Mouse (Mus musculus): ENCODE measurements around the gene Heatr6. TPM values are rescaled to one million over a fixed set of nuclear protein-coding genes. Genes with fewer than 3 reads are reported as not detected.

The Heatr6 gene
- total and polyA plus RNA-seq, 3 experiments, result 17.4 to 24.4 (median 17.6) TPM

DNA sequence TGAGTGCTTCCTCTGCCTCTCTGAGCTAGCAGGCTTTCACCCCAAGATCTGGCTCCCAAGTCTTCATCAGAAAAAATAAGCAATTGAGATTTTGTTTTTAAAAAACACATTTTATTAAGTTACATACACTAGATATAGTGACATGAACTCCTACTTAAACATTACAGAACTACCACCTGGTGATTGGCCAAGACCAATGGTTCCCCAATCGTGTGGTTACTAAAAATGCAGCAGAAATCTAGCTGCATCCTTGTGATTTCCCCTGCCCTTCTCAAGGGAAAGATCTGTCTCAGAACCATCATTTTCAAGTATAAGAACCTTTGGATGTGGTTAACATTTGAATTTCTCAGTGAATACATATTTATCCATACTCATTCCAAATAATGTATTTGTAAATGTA is 19.3 kb upstream of the Heatr6 start:
- Histone ChIP-seq H3K4me1 (ENCODE audit: control insufficient read depth in 1 of 2, insufficient read depth in 2 of 2) (peaks cover 29 to 48% of the 10 kb centered on the region in 2 experiments), H3K4me3 (replicated peaks in 1 of 3; ENCODE audit: low read depth in 2 of 3, low read length in 2 of 3, poor library complexity in 1 of 3) (no peak overlapping the region), H3K9ac (ENCODE audit: insufficient read depth, low read depth) (no peak overlapping the region), H3K4me2 (ENCODE audit: insufficient read depth, low read depth, poor library complexity, severe bottlenecking) (no peak overlapping the region), H3K27ac (ENCODE audit: insufficient read depth, low read depth) (no peak overlapping the region), H3K27me3 (replicated peaks) (no peaks in the 10 kb centered on the region), H3K79me2 (replicated peaks; ENCODE audit: control insufficient read depth, extremely low read depth, insufficient read depth, poor library complexity, severe bottlenecking) (no peaks in the 10 kb centered on the region), H3K9me3 (replicated peaks; ENCODE audit: low read length) (peaks cover 16% of the 10 kb centered on the region), H3K36me3 (replicated peaks in 1 of 2; ENCODE audit: control insufficient read depth in 1 of 2, insufficient read depth in 1 of 2, low read length in 1 of 2) (no peaks in the 10 kb centered on the region)
- TF ChIP-seq MAZ (IDR thresholded peaks at IDR 0.05; ENCODE audit: low read depth, low read length) (no peak), EP300 (IDR thresholded peaks at IDR 0.05; ENCODE audit: low read length) (0 out of 2 replicates have a peak, but pooled peaks have one; percentile 27)
- dilution Hi-C loops (cut with MboI; ENCODE audit: extremely low pct_ligation_motif_present, extremely low pct_unique_long_range_greater_than_20kb, low sequenced_read_pairs), result no loop called here
- in situ Hi-C loops (cut with MboI; ENCODE audit: low pct_ligation_motif_present, low pct_unique_long_range_greater_than_20kb, low sequenced_read_pairs), result loop anchor here (10.0 kb wide), 1 partner anchor 289 kb away; no protein-coding TSS in a partner anchor
- no peak for DNase-seq (ENCODE audit: extremely low read depth)

- TF ChIP-seq IRF4 (IDR thresholded peaks at IDR 0.05; ENCODE audit: low read depth, low read length) (no peak), MAZ (IDR thresholded peaks at IDR 0.05; ENCODE audit: low read depth, low read length) (no peak), ZNF384 (IDR thresholded peaks at IDR 0.05; ENCODE audit: low read depth, low read length) (no peak), PAX5 (IDR thresholded peaks at IDR 0.05; ENCODE audit: low read length) (no peak), SMC3 (IDR thresholded peaks at IDR 0.05; ENCODE audit: low read depth, low read length) (no peak), ZMIZ1 (IDR thresholded peaks at IDR 0.05; ENCODE audit: low read depth, low read length) (no peak)
- no peak overlapping the region for H3K27ac ChIP-seq (ENCODE audit: insufficient read depth, low read depth)
- H3K79me2 ChIP-seq (replicated peaks; ENCODE audit: control insufficient read depth, extremely low read depth, insufficient read depth, poor library complexity, severe bottlenecking), result no peaks in the 10 kb centered on the region
- peaks cover 29 to 53% of the 10 kb centered on the region in 2 experiments for H3K4me1 ChIP-seq (ENCODE audit: control insufficient read depth in 1 of 2, insufficient read depth in 2 of 2)
- no peak overlapping the region for H3K4me2 ChIP-seq (ENCODE audit: insufficient read depth, low read depth, poor library complexity, severe bottlenecking)
- in situ Hi-C loops (cut with MboI; ENCODE audit: low pct_ligation_motif_present, low pct_unique_long_range_greater_than_20kb, low sequenced_read_pairs), result loop anchor here (5.0 to 10.0 kb wide), 2 partner anchors 104 to 291 kb away; no protein-coding TSS in a partner anchor
- dilution Hi-C loops (cut with MboI; ENCODE audit: extremely low pct_ligation_motif_present, extremely low pct_unique_long_range_greater_than_20kb, low sequenced_read_pairs), result no loop called here
- H3K27me3 ChIP-seq (replicated peaks), result peaks cover 6% of the 10 kb centered on the region
- no peaks in the 10 kb centered on the region for H3K36me3 ChIP-seq (replicated peaks in 1 of 2; ENCODE audit: control insufficient read depth in 1 of 2, insufficient read depth in 1 of 2, low read length in 1 of 2)
- H3K9me3 ChIP-seq (replicated peaks; ENCODE audit: low read length), result peaks cover 16% of the 10 kb centered on the region
- H3K9ac ChIP-seq (ENCODE audit: insufficient read depth, low read depth), result no peak overlapping the region
- H3K4me3 ChIP-seq (replicated peaks in 1 of 3; ENCODE audit: low read depth in 2 of 3, low read length in 2 of 3, poor library complexity in 1 of 3), result no peak overlapping the region
- DNase-seq (ENCODE audit: extremely low read depth), result no peak
Measured at GRCm38 (mm10) chr11:83735881-83736280, 17.6 kb upstream of the Heatr6 start.

- DNase-seq (ENCODE audit: extremely low read depth), result peak; percentile 99
- H3K36me3 ChIP-seq (replicated peaks in 1 of 2; ENCODE audit: control insufficient read depth in 1 of 2, insufficient read depth in 1 of 2, low read length in 1 of 2), result no peaks in the 10 kb centered on the region
- TF ChIP-seq MAZ (IDR thresholded peaks at IDR 0.05; ENCODE audit: low read depth, low read length) (peak; percentile 89), HCFC1 (IDR thresholded peaks at IDR 0.05; ENCODE audit: low read depth, low read length) (peak; percentile 53), NRF1 (IDR thresholded peaks at IDR 0.05; ENCODE audit: low read depth, low read length) (no peak), ZC3H11A (IDR thresholded peaks at IDR 0.05; ENCODE audit: low read depth, low read length) (no peak), RAD21 (IDR thresholded peaks at IDR 0.05; ENCODE audit: low read depth, low read length) (no peak; the same call in none of the 2 replicates), CTCF (conservative IDR thresholded peaks at IDR 0.05 in 1 of 2, IDR thresholded peaks at IDR 0.05 in 1 of 2; ENCODE audit: low read depth in 2 of 2, low read length in 2 of 2) (no peak), E2F4 (IDR thresholded peaks at IDR 0.05; ENCODE audit: insufficient replicate concordance, low read depth, low read length) (peak; percentile 73; the same call in 1 of the 2 replicates), EP300 (IDR thresholded peaks at IDR 0.05; ENCODE audit: low read length) (peak; percentile 99), TBP (conservative IDR thresholded peaks at IDR 0.05; ENCODE audit: low read depth, low read length) (peak; percentile 78; the same call in 1 of the 2 replicates), ZKSCAN1 (IDR thresholded peaks at IDR 0.05; ENCODE audit: borderline replicate concordance, low read depth, low read length) (no peak; the same call in 1 of the 2 replicates), RCOR1 (conservative IDR thresholded peaks at IDR 0.05; ENCODE audit: low read depth, low read length) (peak; percentile 82; the same call in 1 of the 2 replicates), IRF4 (IDR thresholded peaks at IDR 0.05; ENCODE audit: low read depth, low read length) (peak; percentile 95), USF2 (conservative IDR thresholded peaks at IDR 0.05; ENCODE audit: low read depth, low read length) (no peak), KAT2A (IDR thresholded peaks at IDR 0.05; ENCODE audit: insufficient replicate concordance, low read length) (0 out of 2 replicates have a peak, but pooled peaks have one; percentile 70), UBTF (IDR thresholded peaks at IDR 0.05; ENCODE audit: low read depth, low read length) (no peak), SMC3 (IDR thresholded peaks at IDR 0.05; ENCODE audit: low read depth, low read length) (peak; percentile 30; the same call in 1 of the 2 replicates), ELF1 (IDR thresholded peaks at IDR 0.05; ENCODE audit: low read depth, low read length) (0 out of 2 replicates have a peak, but pooled peaks have one; percentile 31), MEF2A (IDR thresholded peaks at IDR 0.05; ENCODE audit: borderline replicate concordance, low read depth, low read length) (peak; percentile 100), MYC (IDR thresholded peaks at IDR 0.05; ENCODE audit: low read depth, low read length) (peak; percentile 86), ZNF384 (IDR thresholded peaks at IDR 0.05; ENCODE audit: low read depth, low read length) (peak; percentile 59), BHLHE40 (IDR thresholded peaks at IDR 0.05; ENCODE audit: low read depth, low read length) (peak; percentile 97)
Measured at GRCm38 (mm10) chr11:83737109-83737558, 16.4 kb upstream of the Heatr6 start.

More at GRCm38 (mm10) chr11:83737109-83737558, 16.4 kb upstream of the Heatr6 start:
- Histone ChIP-seq H3K27ac (ENCODE audit: insufficient read depth, low read depth) (peak overlapping the region; percentile 77), H3K9me3 (replicated peaks; ENCODE audit: low read length) (peaks cover 16% of the 10 kb centered on the region), H3K79me2 (replicated peaks; ENCODE audit: control insufficient read depth, extremely low read depth, insufficient read depth, poor library complexity, severe bottlenecking) (no peaks in the 10 kb centered on the region), H3K4me2 (ENCODE audit: insufficient read depth, low read depth, poor library complexity, severe bottlenecking) (peak overlapping the region; percentile 71), H3K27me3 (replicated peaks) (peaks cover 15% of the 10 kb centered on the region), H3K9ac (ENCODE audit: insufficient read depth, low read depth) (peak overlapping the region; percentile 17), H3K4me1 (ENCODE audit: control insufficient read depth in 1 of 2, insufficient read depth in 2 of 2) (peaks cover 29 to 56% of the 10 kb centered on the region in 2 experiments), H3K4me3 (replicated peaks in 1 of 3; ENCODE audit: low read depth in 2 of 3, low read length in 2 of 3, poor library complexity in 1 of 3) (no peak overlapping the region)
- dilution Hi-C loops (cut with MboI; ENCODE audit: extremely low pct_ligation_motif_present, extremely low pct_unique_long_range_greater_than_20kb, low sequenced_read_pairs) (no loop called here), in situ Hi-C loops (cut with MboI; ENCODE audit: low pct_ligation_motif_present, low pct_unique_long_range_greater_than_20kb, low sequenced_read_pairs) (loop anchor here (5.0 to 10.0 kb wide), 2 partner anchors 105 to 292 kb away; no protein-coding TSS in a partner anchor)
